Mouse (Mus musculus): Measurements from ENCODE around the gene Klra2. TPM values are rescaled to one million over a fixed set of nuclear protein-coding genes. Genes with fewer than 3 reads are reported as not detected.

The Klra2 gene
- total and polyA plus RNA-seq, 3 experiments, result not detected

- peaks cover 0 to 9% of the 10 kb centered on the region in 2 experiments; a peak in 2 of 4 replicates for H3K36me3 ChIP-seq (ENCODE audit: control insufficient read depth in 1 of 2, insufficient read depth in 2 of 2, low read length in 2 of 2)
- peaks cover 6 to 10% of the 10 kb centered on the region in 2 experiments for H3K4me1 ChIP-seq (ENCODE audit: control insufficient read depth in 1 of 2, insufficient read depth in 2 of 2, low read length in 2 of 2)
- H3K27ac ChIP-seq (ENCODE audit: control insufficient read depth, low read depth, low read length), result no peak overlapping the region
- TF ChIP-seq ZMIZ1 (IDR thresholded peaks at IDR 0.05; ENCODE audit: low read depth, low read length), result no peak
- TF ChIP-seq ZNF384 (IDR thresholded peaks at IDR 0.05; ENCODE audit: low read depth, low read length), result no peak
- TF ChIP-seq RCOR1 (IDR thresholded peaks at IDR 0.05; ENCODE audit: low read depth, low read length), result no peak
- TF ChIP-seq CTCF (IDR thresholded peaks at IDR 0.05 in 2 of 3, conservative IDR thresholded peaks at IDR 0.05 in 1 of 3; ENCODE audit: control insufficient read depth in 1 of 3, insufficient read depth in 1 of 3, low read depth in 2 of 3, low read length in 3 of 3, poor library complexity in 1 of 3, severe bottlenecking in 1 of 3), result no peak
- TF ChIP-seq CHD2 (IDR thresholded peaks at IDR 0.05; ENCODE audit: low read length), result no peak
- TF ChIP-seq POLR2AphosphoS2 (IDR thresholded peaks at IDR 0.05; ENCODE audit: low read length), result no peak
- TF ChIP-seq UBTF (IDR thresholded peaks at IDR 0.05; ENCODE audit: borderline replicate concordance, insufficient read depth, low read depth, low read length), result no peak
- TF ChIP-seq ZKSCAN1 (IDR thresholded peaks at IDR 0.05; ENCODE audit: low read depth, low read length), result no peak
- TF ChIP-seq KAT2A (conservative IDR thresholded peaks at IDR 0.05; ENCODE audit: low read depth, low read length), result no peak
- no peak for TF ChIP-seq NRF1 (IDR thresholded peaks at IDR 0.05; ENCODE audit: insufficient read depth, low read depth, low read length, poor library complexity, severe bottlenecking)
- no peak for TF ChIP-seq TCF12 (IDR thresholded peaks at IDR 0.05; ENCODE audit: low read depth, low read length)
- no peak for TF ChIP-seq EP300 (IDR thresholded peaks at IDR 0.05; ENCODE audit: low read depth in 1 of 2, low read length in 2 of 2)
- TF ChIP-seq BHLHE40 (IDR thresholded peaks at IDR 0.05; ENCODE audit: borderline replicate concordance, low read depth, low read length), result no peak
- no peak for TF ChIP-seq GABPA (IDR thresholded peaks at IDR 0.05; ENCODE audit: low read depth, low read length)
- TF ChIP-seq POLR2A (IDR thresholded peaks at IDR 0.05; ENCODE audit: control insufficient read depth in 1 of 2, insufficient read depth in 1 of 2, low read depth in 1 of 2, low read length in 2 of 2, poor library complexity in 1 of 2), result no peak
- no peak for TF ChIP-seq CHD1 (IDR thresholded peaks at IDR 0.05; ENCODE audit: low read depth, low read length)
- no peak for TF ChIP-seq ETS1 (IDR thresholded peaks at IDR 0.05; ENCODE audit: low read depth, low read length)
- TF ChIP-seq HCFC1 (IDR thresholded peaks at IDR 0.05; ENCODE audit: low read depth, low read length), result no peak
- no peak for TF ChIP-seq TBP (IDR thresholded peaks at IDR 0.05; ENCODE audit: low read depth, low read length)
- no peak for TF ChIP-seq MYB (IDR thresholded peaks at IDR 0.05; ENCODE audit: low read depth, low read length)
- no peak overlapping the region for H3K4me3 ChIP-seq (ENCODE audit: control insufficient read depth in 1 of 2, insufficient read depth in 1 of 2, low read depth in 2 of 2, low read length in 2 of 2)
- no peaks in the 10 kb centered on the region for H3K79me2 ChIP-seq (ENCODE audit: control insufficient read depth, insufficient read depth, low read length, poor library complexity)
- DNase-seq (ENCODE audit: low read depth, low spot score), result no peak
- no peaks in the 10 kb centered on the region for H3K9me3 ChIP-seq (replicated peaks; ENCODE audit: insufficient read depth, low read length)
- no peak overlapping the region for H3K9ac ChIP-seq (ENCODE audit: control insufficient read depth, low read depth, low read length, poor library complexity, severe bottlenecking)
- H3K27me3 ChIP-seq (ENCODE audit: control insufficient read depth in 1 of 2, insufficient read depth in 2 of 2, low read length in 2 of 2), result no peaks in the 10 kb centered on the region
Observed at GRCm38 (mm10) chr6:131272311-131272710, 25.1 kb upstream of the Klra2 start.

- H3K27ac ChIP-seq (ENCODE audit: control insufficient read depth, low read depth, low read length), result no peak overlapping the region
- H3K9ac ChIP-seq (ENCODE audit: control insufficient read depth, low read depth, low read length, poor library complexity, severe bottlenecking), result no peak overlapping the region
- TF ChIP-seq SMC3 (IDR thresholded peaks at IDR 0.05; ENCODE audit: low read depth, low read length) (no peak), TAL1 (IDR thresholded peaks at IDR 0.05; ENCODE audit: low read length) (no peak), KAT2A (conservative IDR thresholded peaks at IDR 0.05; ENCODE audit: low read depth, low read length) (no peak), ZC3H11A (IDR thresholded peaks at IDR 0.05; ENCODE audit: low read depth, low read length) (no peak), MXI1 (IDR thresholded peaks at IDR 0.05; ENCODE audit: low read depth, low read length) (no peak), RCOR1 (IDR thresholded peaks at IDR 0.05; ENCODE audit: low read depth, low read length) (no peak), BHLHE40 (IDR thresholded peaks at IDR 0.05; ENCODE audit: borderline replicate concordance, low read depth, low read length) (no peak), GABPA (IDR thresholded peaks at IDR 0.05; ENCODE audit: low read depth, low read length) (no peak), POLR2AphosphoS2 (IDR thresholded peaks at IDR 0.05; ENCODE audit: low read length) (no peak), JUND (IDR thresholded peaks at IDR 0.05; ENCODE audit: low read depth, low read length) (no peak), E2F4 (IDR thresholded peaks at IDR 0.05; ENCODE audit: borderline replicate concordance, low read depth, low read length) (no peak), RAD21 (IDR thresholded peaks at IDR 0.05; ENCODE audit: low read depth, low read length) (no peak), MAZ (IDR thresholded peaks at IDR 0.05; ENCODE audit: low read depth, low read length) (no peak), POLR2AphosphoS5 (IDR thresholded peaks at IDR 0.05; ENCODE audit: borderline replicate concordance, low read depth, low read length) (no peak), MYC (IDR thresholded peaks at IDR 0.05; ENCODE audit: low read depth, low read length) (no peak), ETS1 (IDR thresholded peaks at IDR 0.05; ENCODE audit: low read depth, low read length) (no peak)
Observed at GRCm38 (mm10) chr6:131270312-131270711, 23.1 kb upstream of the Klra2 start.

More at GRCm38 (mm10) chr6:131270312-131270711, 23.1 kb upstream of the Klra2 start:
- no peaks in the 10 kb centered on the region for H3K36me3 ChIP-seq (ENCODE audit: control insufficient read depth in 1 of 2, insufficient read depth in 2 of 2, low read length in 2 of 2)
- DNase-seq (ENCODE audit: low read depth, low spot score), result no peak
- no peaks in the 10 kb centered on the region for H3K4me1 ChIP-seq (ENCODE audit: control insufficient read depth in 1 of 2, insufficient read depth in 2 of 2, low read length in 2 of 2)
- no peaks in the 10 kb centered on the region for H3K79me2 ChIP-seq (ENCODE audit: control insufficient read depth, insufficient read depth, low read length, poor library complexity)
- H3K9me3 ChIP-seq (replicated peaks; ENCODE audit: insufficient read depth, low read length), result no peaks in the 10 kb centered on the region
- no peak overlapping the region for H3K4me3 ChIP-seq (ENCODE audit: control insufficient read depth in 1 of 2, insufficient read depth in 1 of 2, low read depth in 2 of 2, low read length in 2 of 2)
- no peaks in the 10 kb centered on the region for H3K27me3 ChIP-seq (ENCODE audit: control insufficient read depth in 1 of 2, insufficient read depth in 2 of 2, low read length in 2 of 2)

Measured in MEL (cell line).